Mouse (Mus musculus): Measurements from ENCODE around the gene Fam84b.
"Not testable (repeated sequence)": the region's sequence is repeated elsewhere in the genome, so short reads cannot be mapped to it uniquely, and the experiment has no call there.

Fam84b gene

GRCm38 (mm10) chr15:60853231-60853999, at the start of gene Fam84b:
TSS of gene Fam84b (minus strand) at chr15:60853778.
- DNase-seq (ENCODE audit: low read depth, low spot score), result no peak
- Histone ChIP-seq H3K27me3 (ENCODE audit: control insufficient read depth, insufficient read depth, low read length, poor library complexity, severe bottlenecking) (no peaks in the 10 kb centered on the region), H3K36me3 (ENCODE audit: control insufficient read depth, insufficient read depth, low read length, poor library complexity, severe bottlenecking) (no peaks in the 10 kb centered on the region)

DNA sequence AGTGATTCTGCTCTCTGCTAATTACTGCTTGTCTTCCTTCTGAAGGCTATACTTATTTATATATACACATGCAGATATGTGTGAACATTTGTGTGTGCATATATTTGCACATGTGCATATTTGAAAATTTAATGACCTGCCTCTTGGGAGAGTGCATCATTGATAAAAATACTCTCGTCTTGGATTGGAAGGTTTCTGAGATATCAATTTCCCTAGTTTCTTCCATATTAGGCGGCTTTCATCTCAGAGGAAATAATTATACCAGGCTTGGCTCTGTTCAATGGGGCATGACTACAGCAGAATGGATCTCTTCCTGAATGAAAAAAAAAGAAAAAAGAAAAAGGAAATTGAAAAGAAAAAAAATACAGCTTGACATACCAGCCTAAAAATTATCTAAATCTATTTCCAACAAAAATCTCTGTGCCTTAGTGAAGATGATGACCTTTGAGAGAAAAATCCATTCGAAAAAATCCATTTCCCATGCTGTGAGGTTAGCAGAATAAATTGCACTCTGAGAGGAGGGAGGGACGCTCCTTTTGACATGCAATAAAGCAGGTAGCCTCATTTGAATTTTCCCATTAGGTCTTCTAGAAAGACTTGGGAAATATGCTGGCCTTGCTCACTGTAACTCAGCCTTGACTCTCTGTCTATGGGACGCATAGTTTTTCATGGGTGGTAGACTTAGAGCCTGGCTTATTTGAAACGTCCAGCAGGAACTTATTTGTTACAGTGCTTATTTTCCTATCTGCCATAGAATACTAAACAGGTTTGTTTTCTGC, 44.8 kb upstream of the Fam84b start:
- Histone ChIP-seq H3K36me3 (ENCODE audit: control insufficient read depth, insufficient read depth, low read length, poor library complexity, severe bottlenecking) (no peaks in the 10 kb centered on the region), H3K27me3 (ENCODE audit: control insufficient read depth, insufficient read depth, low read length, poor library complexity, severe bottlenecking) (no peaks in the 10 kb centered on the region)
- DNase-seq (ENCODE audit: low read depth, low spot score), result no peak

DNA sequence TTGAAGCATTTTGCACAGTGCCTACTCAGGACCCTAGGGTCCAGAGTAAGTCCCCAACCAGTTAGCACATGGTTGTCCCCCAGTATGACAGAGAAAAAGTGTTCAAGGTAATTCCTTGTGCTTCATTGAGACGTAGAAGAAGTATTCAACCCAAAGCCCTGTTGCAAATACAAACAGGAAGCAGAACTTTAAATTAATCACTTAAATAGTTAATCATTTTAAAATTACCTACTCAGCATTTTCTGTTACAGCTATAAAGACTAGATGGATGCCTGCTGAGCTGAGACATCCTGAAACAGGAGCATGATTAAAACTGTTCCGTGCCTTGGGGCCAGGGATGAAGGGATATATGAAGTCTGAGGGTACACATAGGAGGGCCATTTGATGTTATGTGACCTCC, 42.5 kb upstream of the Fam84b start:
- DNase-seq (ENCODE audit: low read depth, low spot score), result no peak
- no peaks in the 10 kb centered on the region for H3K27me3 ChIP-seq (ENCODE audit: control insufficient read depth, insufficient read depth, low read length, poor library complexity, severe bottlenecking)
- H3K36me3 ChIP-seq (ENCODE audit: control insufficient read depth, insufficient read depth, low read length, poor library complexity, severe bottlenecking), result no peaks in the 10 kb centered on the region

DNA sequence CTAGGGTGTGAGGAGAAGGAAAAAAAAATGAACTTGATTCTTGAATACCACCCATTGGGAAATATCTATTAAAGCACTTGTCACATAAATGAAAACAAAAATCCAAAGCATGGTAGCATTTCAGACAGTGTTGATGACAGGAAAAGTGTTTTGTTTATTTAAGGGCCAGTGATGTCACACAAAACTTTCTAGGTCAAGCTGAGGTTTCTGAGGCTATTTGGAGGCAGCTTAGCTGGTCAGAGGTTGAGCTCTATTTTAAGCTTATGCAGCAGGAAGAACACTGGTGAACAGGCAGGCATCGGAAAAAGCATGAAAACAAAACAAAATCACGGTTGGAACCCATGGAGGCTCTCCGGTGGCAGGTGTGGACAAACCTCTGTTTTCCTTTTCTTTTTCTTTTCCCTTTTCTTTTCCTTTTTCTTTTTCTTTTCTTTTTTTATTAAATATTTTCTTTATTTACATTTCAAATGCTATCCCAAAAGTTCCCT, 39.4 kb upstream of the Fam84b start:
- H3K36me3 ChIP-seq (ENCODE audit: control insufficient read depth, insufficient read depth, low read length, poor library complexity, severe bottlenecking), result no peaks in the 10 kb centered on the region
- no peak for DNase-seq (ENCODE audit: low read depth, low spot score)
- H3K27me3 ChIP-seq (ENCODE audit: control insufficient read depth, insufficient read depth, low read length, poor library complexity, severe bottlenecking), result no peaks in the 10 kb centered on the region

DNA sequence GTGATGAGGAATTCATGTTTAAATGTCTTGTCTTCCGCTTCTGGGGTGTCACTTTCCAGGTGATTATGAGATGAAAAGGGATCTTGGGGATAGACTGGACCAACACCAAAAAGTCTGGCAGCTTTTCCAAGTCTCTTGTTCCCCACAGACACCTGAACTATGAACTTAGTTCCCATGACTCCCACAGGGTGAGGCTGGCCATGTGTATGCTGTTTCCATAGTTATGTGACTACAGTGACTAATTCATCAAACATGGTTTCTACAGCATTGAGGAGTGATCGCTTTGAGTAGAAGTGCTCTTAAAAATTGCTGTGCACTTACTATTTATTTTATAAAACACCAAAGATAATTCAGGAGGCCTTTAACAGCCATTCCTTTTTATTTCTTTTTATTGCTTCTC, 35.1 kb upstream of the Fam84b start:
- DNase-seq (ENCODE audit: low read depth, low spot score), result no peak
- Histone ChIP-seq H3K36me3 (ENCODE audit: control insufficient read depth, insufficient read depth, low read length, poor library complexity, severe bottlenecking) (no peaks in the 10 kb centered on the region), H3K27me3 (ENCODE audit: control insufficient read depth, insufficient read depth, low read length, poor library complexity, severe bottlenecking) (no peaks in the 10 kb centered on the region)

DNA sequence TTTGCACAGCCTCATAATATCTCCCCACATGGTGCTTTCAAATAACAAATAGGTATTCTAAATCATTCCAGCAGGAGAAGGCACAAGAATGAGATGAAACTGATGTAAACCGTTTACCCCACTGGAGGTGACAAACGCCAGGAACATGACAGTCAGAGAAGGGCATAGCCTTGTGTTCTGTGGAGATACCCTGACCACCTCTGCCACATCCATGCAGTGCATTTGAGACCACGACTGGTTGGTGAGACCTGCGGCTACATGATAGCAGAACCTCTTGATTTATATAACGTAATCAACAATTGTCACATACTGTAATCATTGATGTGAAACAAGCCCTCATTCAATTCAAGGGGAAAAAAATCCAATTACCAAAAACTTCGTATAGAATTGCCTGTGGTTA, 22.1 kb upstream of the Fam84b start:
- no peak for DNase-seq (ENCODE audit: low read depth, low spot score)
- Histone ChIP-seq H3K36me3 (ENCODE audit: control insufficient read depth, insufficient read depth, low read length, poor library complexity, severe bottlenecking) (no peaks in the 10 kb centered on the region), H3K27me3 (ENCODE audit: control insufficient read depth, insufficient read depth, low read length, poor library complexity, severe bottlenecking) (no peaks in the 10 kb centered on the region)

- no peak for DNase-seq (ENCODE audit: low read depth, low spot score)
- Histone ChIP-seq H3K36me3 (ENCODE audit: control insufficient read depth, insufficient read depth, low read length, poor library complexity, severe bottlenecking) (no peaks in the 10 kb centered on the region), H3K27me3 (ENCODE audit: control insufficient read depth, insufficient read depth, low read length, poor library complexity, severe bottlenecking) (no peaks in the 10 kb centered on the region)
Observed at GRCm38 (mm10) chr15:60862417-60862816, 8.8 kb upstream of the Fam84b start.

DNA sequence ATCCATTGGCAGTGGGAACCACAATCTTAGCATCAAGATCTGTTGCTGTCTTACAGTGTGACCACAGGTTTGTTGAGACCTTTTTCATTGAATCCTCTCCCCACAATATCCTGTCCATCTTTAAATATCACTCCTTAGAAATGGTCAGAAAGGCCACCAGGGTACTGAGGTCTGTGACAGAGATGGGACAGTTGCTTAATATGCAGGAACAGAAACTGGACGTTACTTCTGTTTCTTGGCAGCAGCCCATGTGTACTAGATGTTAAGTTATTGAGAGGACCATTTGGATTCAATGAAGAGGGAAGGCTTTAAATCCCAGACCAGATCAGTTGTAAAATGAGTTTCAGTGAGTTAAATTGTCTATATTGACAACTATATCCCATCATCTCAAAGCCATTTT, 1.5 kb upstream of the Fam84b start:
- no peaks in the 10 kb centered on the region for H3K36me3 ChIP-seq (ENCODE audit: control insufficient read depth, insufficient read depth, low read length, poor library complexity, severe bottlenecking)
- no peak for DNase-seq (ENCODE audit: low read depth, low spot score)
- no peaks in the 10 kb centered on the region for H3K27me3 ChIP-seq (ENCODE audit: control insufficient read depth, insufficient read depth, low read length, poor library complexity, severe bottlenecking)

GRCm38 (mm10) chr15:60854151-60854550, 573 bp upstream of the Fam84b start:
- DNase-seq (ENCODE audit: low read depth, low spot score), result no peak
- Histone ChIP-seq H3K36me3 (ENCODE audit: control insufficient read depth, insufficient read depth, low read length, poor library complexity, severe bottlenecking) (no peaks in the 10 kb centered on the region), H3K27me3 (ENCODE audit: control insufficient read depth, insufficient read depth, low read length, poor library complexity, severe bottlenecking) (no peaks in the 10 kb centered on the region)

- DNase-seq (ENCODE audit: low read depth, low spot score), result no peak
- no peaks in the 10 kb centered on the region for H3K36me3 ChIP-seq (ENCODE audit: control insufficient read depth, insufficient read depth, low read length, poor library complexity, severe bottlenecking)
- H3K27me3 ChIP-seq (ENCODE audit: control insufficient read depth, insufficient read depth, low read length, poor library complexity, severe bottlenecking), result no peaks in the 10 kb centered on the region
Observed at GRCm38 (mm10) chr15:60848630-60849029, 4.9 kb downstream of the Fam84b start.

GRCm38 (mm10) chr15:60846291-60846690, 7.3 kb downstream of the Fam84b start:
- DNase-seq (ENCODE audit: low read depth, low spot score), result no peak
- Histone ChIP-seq H3K27me3 (ENCODE audit: control insufficient read depth, insufficient read depth, low read length, poor library complexity, severe bottlenecking) (no peaks in the 10 kb centered on the region), H3K36me3 (ENCODE audit: control insufficient read depth, insufficient read depth, low read length, poor library complexity, severe bottlenecking) (no peaks in the 10 kb centered on the region)

DNA sequence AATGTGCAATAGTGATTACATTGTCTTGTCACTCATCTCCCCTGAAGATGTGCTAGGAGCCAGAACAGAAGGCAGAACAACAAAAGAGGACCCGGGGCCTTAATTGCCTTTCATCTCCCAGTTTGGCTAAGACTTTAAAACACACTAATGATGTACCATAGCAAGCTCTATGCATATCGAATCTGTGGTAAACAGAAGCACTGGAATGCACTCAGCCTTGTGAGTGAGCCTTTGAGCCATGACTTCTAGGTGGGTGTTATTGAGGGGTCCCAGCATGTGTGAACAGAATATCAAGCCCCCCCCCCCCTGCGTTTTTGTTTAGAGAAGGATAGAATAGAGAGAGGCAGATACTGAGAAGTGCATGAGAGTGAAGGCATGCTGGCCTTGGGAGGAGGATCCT, 7.7 kb downstream of the Fam84b start:
- no peak for DNase-seq (ENCODE audit: low read depth, low spot score)
- no peaks in the 10 kb centered on the region for H3K36me3 ChIP-seq (ENCODE audit: control insufficient read depth, insufficient read depth, low read length, poor library complexity, severe bottlenecking)
- H3K27me3 ChIP-seq (ENCODE audit: control insufficient read depth, insufficient read depth, low read length, poor library complexity, severe bottlenecking), result no peaks in the 10 kb centered on the region

GRCm38 (mm10) chr15:60841785-60842184, 11.8 kb downstream of the Fam84b start:
- no peak for DNase-seq (ENCODE audit: low read depth, low spot score)
- H3K27me3 ChIP-seq (ENCODE audit: control insufficient read depth, insufficient read depth, low read length, poor library complexity, severe bottlenecking), result no peaks in the 10 kb centered on the region
- no peaks in the 10 kb centered on the region for H3K36me3 ChIP-seq (ENCODE audit: control insufficient read depth, insufficient read depth, low read length, poor library complexity, severe bottlenecking)

GRCm38 (mm10) chr15:60841312-60841711, 12.3 kb downstream of the Fam84b start:
- DNase-seq (ENCODE audit: low read depth, low spot score); H3K27me3 ChIP-seq (ENCODE audit: control insufficient read depth, insufficient read depth, low read length, poor library complexity, severe bottlenecking); H3K36me3 ChIP-seq (ENCODE audit: control insufficient read depth, insufficient read depth, low read length, poor library complexity, severe bottlenecking): not testable (repeated sequence)

DNA sequence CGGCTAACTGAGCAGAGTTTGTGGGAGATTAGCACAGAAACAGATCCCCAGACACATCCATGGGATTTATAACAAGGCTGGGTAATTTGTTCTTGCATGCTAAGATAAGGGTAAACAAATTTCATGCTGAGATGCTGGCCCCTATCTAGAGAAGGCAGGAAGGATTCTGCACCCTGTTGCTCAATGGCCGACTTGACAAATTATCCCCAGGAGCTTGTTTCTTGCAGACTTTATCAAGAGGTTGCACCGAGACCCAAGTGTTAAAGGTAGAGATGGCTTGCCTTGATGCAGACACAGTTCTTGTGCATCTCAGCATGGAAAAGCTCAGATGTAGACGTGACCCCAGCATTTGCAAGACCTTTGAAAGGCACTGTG, 13.3 kb downstream of the Fam84b start:
- DNase-seq (ENCODE audit: low read depth, low spot score), result no peak
- no peaks in the 10 kb centered on the region for H3K27me3 ChIP-seq (ENCODE audit: control insufficient read depth, insufficient read depth, low read length, poor library complexity, severe bottlenecking)

More for the DNA sequence above, 13.3 kb downstream of the Fam84b start:
- no peaks in the 10 kb centered on the region for H3K36me3 ChIP-seq (ENCODE audit: control insufficient read depth, insufficient read depth, low read length, poor library complexity, severe bottlenecking)

Measured in splenic B cell, adult 2 months (primary cell).